Mouse (Mus musculus) ES-Bruce4 (cell line): ENCODE data around the gene Sv2a.

Source experiments
- CTCF ChIP-seq: IDR thresholded peaks from one replicate; pipeline ENCODE4 v1.8.1; 2011; ENCODE audit warnings: low read depth, low read length
- EP300 ChIP-seq: IDR thresholded peaks from 2 replicates; pipeline ENCODE4 v1.6.1; 2011; ENCODE audit warnings: low read depth, low read length; ENCODE audit not compliant: insufficient read depth
- POLR2A ChIP-seq: IDR thresholded peaks from one replicate; pipeline ENCODE4 v1.8.1; 2011; ENCODE audit warnings: low read length; ENCODE audit not compliant: insufficient read depth

- TF ChIP-seq EP300 (no peak), POLR2A (no peak), CTCF (no peak)
Observed at GRCm38 (mm10) chr3:96230910-96231757, 50.2 kb downstream of the Sv2a start.
